9 mouse cellular contexts compared by ENCODE assay signal in genomic region chr8:111056691-111057293, GRCm38 (mm10). TPM values are rescaled to one million over a fixed set of nuclear protein-coding genes. Genes with fewer than 3 reads are reported as not detected.
DNase-seq lines count a peak whose midpoint lies in the region; ATAC-seq and TF ChIP-seq lines count a peak whose summit lies in the region.
"Had no signal": no experiment of that assay in that cellular context is flagged by ENCODE, and none has a peak within 500 bp of the region (broad histone marks: within the 10 kb centered on the region; RNA-seq: fewer than 3 reads in every experiment).

No protein-coding gene starts in this region.

- TF ChIP-seq CTCF in gastrocnemius, adult 2 months (IDR thresholded peaks at IDR 0.05), result no peak

- H3K27me3 ChIP-seq in embryonic facial prominence, embryonic 12.5 days, result no peaks in the 10 kb centered on the region
- no peaks in the 10 kb centered on the region for H3K27me3 ChIP-seq in heart, embryonic 16.5 days (ENCODE audit: control insufficient read depth, insufficient read depth, low read length)
- H3K27me3 ChIP-seq in lung, embryonic 15.5 days, result no peaks in the 10 kb centered on the region

- peaks cover 19% of the 10 kb centered on the region for H3K4me1 ChIP-seq in embryonic facial prominence, embryonic 12.5 days
- peaks cover 18% of the 10 kb centered on the region for H3K4me1 ChIP-seq in heart, embryonic 16.5 days (ENCODE audit: control insufficient read depth, insufficient read depth, low read length)
- peaks cover 18% of the 10 kb centered on the region for H3K4me1 ChIP-seq in lung, embryonic 15.5 days

- under 1% methylated on average over 63 of the region's 63 CpGs for WGBS in embryonic facial prominence, embryonic 12.5 days
- under 1% methylated on average over 63 of the region's 63 CpGs for WGBS in heart, embryonic 16.5 days
- WGBS in lung, embryonic 15.5 days, result under 1% methylated on average over 52 of the region's 63 CpGs

- peak overlapping the region; percentile 97 for H3K9ac ChIP-seq in embryonic facial prominence, embryonic 12.5 days
- H3K9ac ChIP-seq in heart, embryonic 16.5 days (ENCODE audit: low read length), result peak overlapping the region; percentile 86
- peak overlapping the region; percentile 86 for H3K9ac ChIP-seq in lung, embryonic 15.5 days

- DNase-seq in gastrocnemius, adult 2 months, result peak; percentile 56
- DNase-seq in gastrocnemius, postnatal 36 days, result no peak
- peak; percentile 58 for DNase-seq in adipocyte (ENCODE audit: low spot score)
- peak; percentile 74 for DNase-seq in kidney, postnatal 14 days
- DNase-seq in right cerebral cortex, postnatal 10 days (ENCODE audit: low spot score in 2 of 2), result peak; percentile 66 to 68

- peak; percentile 44; the same call in 1 of the 2 replicates for ATAC-seq in embryonic facial prominence, embryonic 12.5 days (ENCODE audit: insufficient number of reproducible peaks, insufficient read depth, low FRiP score, low TSS enrichment)
- peak; percentile 58 for ATAC-seq in heart, embryonic 16.5 days (replicated peaks; ENCODE audit: extremely low read depth, insufficient read depth, low FRiP score)
- ATAC-seq in lung, embryonic 15.5 days (ENCODE audit: borderline replicate concordance, extremely low read depth, low FRiP score, low TSS enrichment), result peak; percentile 60; the same call in 1 of the 2 replicates

- H3K27ac ChIP-seq in gastrocnemius, adult 2 months, result peak overlapping the region; percentile 86
- H3K27ac ChIP-seq in embryonic facial prominence, embryonic 12.5 days, result peak overlapping the region; percentile 83
- peak overlapping the region; percentile 83 for H3K27ac ChIP-seq in heart, embryonic 16.5 days (ENCODE audit: low read length)
- peak overlapping the region; percentile 86 for H3K27ac ChIP-seq in lung, embryonic 15.5 days

- intact Hi-C loops in gastrocnemius, adult 2 months (cut with DNase I), result loop anchor here (5.0 kb wide), 1 partner anchor 36 kb away; the partner anchor contains the start of genes Clec18a and Pdpr
- intact Hi-C loops in gastrocnemius, postnatal 36 days (cut with DNase I), result no loop called here

- peak overlapping the region; percentile 84 for H3K4me3 ChIP-seq in gastrocnemius, adult 2 months
- peak overlapping the region; percentile 92 for H3K4me3 ChIP-seq in embryonic facial prominence, embryonic 12.5 days
- H3K4me3 ChIP-seq in heart, embryonic 16.5 days (ENCODE audit: low read length), result peak overlapping the region; percentile 84
- H3K4me3 ChIP-seq in lung, embryonic 15.5 days, result peak overlapping the region; percentile 70

- no peaks in the 10 kb centered on the region for H3K9me3 ChIP-seq in embryonic facial prominence, embryonic 12.5 days
- no peaks in the 10 kb centered on the region for H3K9me3 ChIP-seq in heart, embryonic 16.5 days (replicated peaks; ENCODE audit: control insufficient read depth, low read length)
- no peaks in the 10 kb centered on the region for H3K9me3 ChIP-seq in lung, embryonic 15.5 days

- peaks cover 48% of the 10 kb centered on the region for H3K36me3 ChIP-seq in embryonic facial prominence, embryonic 12.5 days
- H3K36me3 ChIP-seq in heart, embryonic 16.5 days (ENCODE audit: control insufficient read depth, insufficient read depth), result peaks cover 38% of the 10 kb centered on the region
- H3K36me3 ChIP-seq in lung, embryonic 15.5 days, result peaks cover 41% of the 10 kb centered on the region

- H3K4me2 ChIP-seq in embryonic facial prominence, embryonic 12.5 days (replicated peaks), result peak overlapping the region; percentile 94
- peak overlapping the region; percentile 86 for H3K4me2 ChIP-seq in heart, embryonic 16.5 days (ENCODE audit: low read depth, low read length)
- H3K4me2 ChIP-seq in lung, embryonic 15.5 days, result peak overlapping the region; percentile 81

RNA-seq across cellular contexts. Expression of gene Exosc6, which starts 0.7 kb away (rescaled TPM):
- total RNA-seq in gastrocnemius, adult 2 months (2021), result not detected
- total RNA-seq in gastrocnemius, postnatal 36 days (2021), result not detected
- 26.0 and 26.9 TPM in 2 replicates for polyA plus RNA-seq in embryonic facial prominence, embryonic 12.5 days (2016; fragmentation: Nextera tagmentation; extraction: Ambion mirVana)
- polyA plus RNA-seq in heart, embryonic 16.5 days (2015; fragmentation: Nextera tagmentation; extraction: Ambion mirVana), result 5.6 and 6.4 TPM in 2 replicates
- 14.4 and 14.5 TPM in 2 replicates for polyA plus RNA-seq in lung, embryonic 15.5 days (2015; fragmentation: Nextera tagmentation; extraction: Ambion mirVana)
- total RNA-seq: layer of hippocampus, postnatal 25 days had no signal

RNA-seq across cellular contexts. Expression of gene Aars, which starts 23.8 kb away (rescaled TPM):
- total RNA-seq in gastrocnemius, adult 2 months (2021), result 10 to 100 TPM; 50.5 to 54.2 TPM
- 10 to 100 TPM; 41.0 to 41.4 TPM for total RNA-seq in gastrocnemius, postnatal 36 days (2021)
- 69.9 and 71.9 TPM in 2 replicates for polyA plus RNA-seq in embryonic facial prominence, embryonic 12.5 days (2016; fragmentation: Nextera tagmentation; extraction: Ambion mirVana)
- polyA plus RNA-seq in heart, embryonic 16.5 days (2015; fragmentation: Nextera tagmentation; extraction: Ambion mirVana), result 35.3 and 35.5 TPM in 2 replicates
- 58.0 and 60.5 TPM in 2 replicates for polyA plus RNA-seq in lung, embryonic 15.5 days (2015; fragmentation: Nextera tagmentation; extraction: Ambion mirVana)

RNA-seq across cellular contexts. Expression of gene Ddx19b, which starts 25.2 kb away (rescaled TPM):
- 10 to 100 TPM; 11.4 to 13.0 TPM for total RNA-seq in gastrocnemius, adult 2 months (2021)
- 10 to 100 TPM; 11.0 to 12.2 TPM for total RNA-seq in gastrocnemius, postnatal 36 days (2021)
- 5.5 and 5.6 TPM in 2 replicates for polyA plus RNA-seq in embryonic facial prominence, embryonic 12.5 days (2016; fragmentation: Nextera tagmentation; extraction: Ambion mirVana)
- 4.0 and 4.4 TPM in 2 replicates for polyA plus RNA-seq in heart, embryonic 16.5 days (2015; fragmentation: Nextera tagmentation; extraction: Ambion mirVana)
- polyA plus RNA-seq in lung, embryonic 15.5 days (2015; fragmentation: Nextera tagmentation; extraction: Ambion mirVana), result 7.0 and 7.3 TPM in 2 replicates

RNA-seq across cellular contexts. Expression of gene Clec18a, which starts 35.4 kb away (rescaled TPM):
- total RNA-seq in gastrocnemius, adult 2 months (2021), result 1 to 10 TPM in 1 of 2 experiments, under 1 TPM in 1; 0.36 to 1.1 TPM
- under 1 TPM; 0.12 to 0.69 TPM for total RNA-seq in gastrocnemius, postnatal 36 days (2021)
- 1.6 and 2.3 TPM in 2 replicates for polyA plus RNA-seq in embryonic facial prominence, embryonic 12.5 days (2016; fragmentation: Nextera tagmentation; extraction: Ambion mirVana)
- 0.11 TPM in 1 of 2 replicates, not detected in the other for polyA plus RNA-seq in heart, embryonic 16.5 days (2015; fragmentation: Nextera tagmentation; extraction: Ambion mirVana)
- 0.17 TPM in 1 of 2 replicates, not detected in the other for polyA plus RNA-seq in lung, embryonic 15.5 days (2015; fragmentation: Nextera tagmentation; extraction: Ambion mirVana)

RNA-seq across cellular contexts. Expression of gene Pdpr, which starts 37.6 kb away (rescaled TPM):
- 100 to 1,000 TPM; 111 to 130 TPM for total RNA-seq in gastrocnemius, adult 2 months (2021)
- total RNA-seq in gastrocnemius, postnatal 36 days (2021), result 100 to 1,000 TPM; 101 to 105 TPM
- 12.8 and 14.3 TPM in 2 replicates for polyA plus RNA-seq in embryonic facial prominence, embryonic 12.5 days (2016; fragmentation: Nextera tagmentation; extraction: Ambion mirVana)
- polyA plus RNA-seq in heart, embryonic 16.5 days (2015; fragmentation: Nextera tagmentation; extraction: Ambion mirVana), result 10.3 and 13.6 TPM in 2 replicates
- 10.1 and 10.7 TPM in 2 replicates for polyA plus RNA-seq in lung, embryonic 15.5 days (2015; fragmentation: Nextera tagmentation; extraction: Ambion mirVana)

Comparison
In these comparisons a context has a peak if more than half of its experiments do, and no peak if none do; other contexts are left out.
1. DNase-seq: peak in gastrocnemius, adult 2 months (single experiment), adipocyte (single experiment), kidney, postnatal 14 days (single experiment) and right cerebral cortex, postnatal 10 days (2 of 2); none in gastrocnemius, postnatal 36 days (0 of 2).
2. Peak in every context shown above with its lines, with median percentiles within 50 percentile points of each other: H3K27ac ChIP-seq, H3K4me3 ChIP-seq, ATAC-seq, H3K4me2 ChIP-seq and H3K9ac ChIP-seq.